Mouse (Mus musculus) embryonic facial prominence, embryonic 10.5 days (tissue): Measurements from ENCODE around the gene Ribc2. TPM values are rescaled to one million over a fixed set of nuclear protein-coding genes. Genes with fewer than 3 reads are reported as not detected.

Source experiments
- DNase-seq: peaks from one replicate; pipeline ENCODE4 v3.0.0-alpha.2; 2017; ENCODE audit warnings: low spot score
- H3K27ac ChIP-seq: fragments of 300-500 bp; sonication (generic); replicated peaks from 2 replicates; pipeline ENCODE4 v1.5.1; 2016; ENCODE audit warnings: mild to moderate bottlenecking
- H3K27me3 ChIP-seq: fragments of 300-500 bp; sonication (generic); replicated peaks from 2 replicates; pipeline ENCODE4 v1.6.1; 2016; ENCODE audit warnings: low read depth, mild to moderate bottlenecking; ENCODE audit not compliant: poor library complexity, severe bottlenecking
- H3K36me3 ChIP-seq: fragments of 300-500 bp; sonication (generic); replicated peaks from 2 replicates; pipeline ENCODE4 v1.6.1; 2016; ENCODE audit warnings: mild to moderate bottlenecking, moderate library complexity
- H3K4me1 ChIP-seq: fragments of 300-500 bp; sonication (generic); 2 replicates; pipeline ENCODE4 v1.6.1; 2016
- H3K4me3 ChIP-seq: fragments of 300-500 bp; sonication (generic); 2 replicates; pipeline ENCODE4 v1.5.1; 2016; ENCODE audit warnings: mild to moderate bottlenecking, moderate library complexity
- H3K9me3 ChIP-seq: fragments of 300-500 bp; sonication (generic); 2 replicates; pipeline ENCODE4 v1.6.1; 2016; ENCODE audit warnings: mild to moderate bottlenecking
- WGBS: fragments of 180-500 bp; shearing (Covaris S2); methylation state at CpG from one replicate; pipeline ENCODE4 v1.1.7; 2016; 5-methylcytosine and 5-hydroxymethylcytosine counted together
- polyA plus RNA-seq: library from polyadenylated mRNA; unstranded; fragments of >200 nt; fragmentation: Nextera tagmentation; extraction: Ambion mirVana; gene quantifications from 2 replicates; pipeline ENCODE4 v1.2.1, GENCODE M21; 2016

Gene Ribc2
- polyA plus RNA-seq, 1 experiment from 2014 or later: 0.70 TPM

- peaks cover 6% of the 10 kb centered on the region; the same call in 1 of the 2 replicates for H3K27me3 ChIP-seq
- no peak overlapping the region for H3K4me3 ChIP-seq
- 87% methylated on average over 4 of the region's 4 CpGs for WGBS
- H3K27ac ChIP-seq: no peak overlapping the region
- H3K4me1 ChIP-seq: peaks cover 23% of the 10 kb centered on the region; the same call in 1 of the 2 replicates
- H3K9me3 ChIP-seq: no peaks in the 10 kb centered on the region
- H3K36me3 ChIP-seq: no peaks in the 10 kb centered on the region
- DNase-seq: no peak
These were observed 50.2 kb downstream of the Ribc2 start for GRCm38 (mm10) chr15:85182063-85182462.

GRCm38 (mm10) chr15:85186916-85187315 is 55.0 kb downstream of the Ribc2 start:
- Histone ChIP-seq H3K27me3 (peaks cover 3% of the 10 kb centered on the region; the same call in 1 of the 2 replicates), H3K36me3 (no peaks in the 10 kb centered on the region), H3K27ac (no peak overlapping the region), H3K9me3 (no peaks in the 10 kb centered on the region), H3K4me3 (no peak overlapping the region), H3K4me1 (peaks cover 21% of the 10 kb centered on the region)
- no peak for DNase-seq
- 85% methylated on average over 7 of the region's 7 CpGs for WGBS

- Histone ChIP-seq H3K27me3 (no peaks in the 10 kb centered on the region), H3K9me3 (no peaks in the 10 kb centered on the region), H3K27ac (no peak overlapping the region), H3K36me3 (no peaks in the 10 kb centered on the region), H3K4me3 (no peak overlapping the region), H3K4me1 (peaks cover 21% of the 10 kb centered on the region)
- peak; percentile 55 for DNase-seq
- WGBS: 49% methylated on average over 8 of the region's 8 CpGs
These were observed 56.4 kb downstream of the Ribc2 start for GRCm38 (mm10) chr15:85188167-85188778.

Other genes starting within 250 kb of the Ribc2 start
- 1.1 TPM in 2 replicates for gene Gm29666, start 212.0 kb upstream of the Ribc2 start, polyA plus RNA-seq
- gene Nup50, start 208.7 kb upstream of the Ribc2 start, polyA plus RNA-seq: 70.9 and 71.8 TPM in 2 replicates
- gene 5031439G07Rik, start 143.5 kb upstream of the Ribc2 start, polyA plus RNA-seq: 8.3 and 9.3 TPM in 2 replicates
- not detected in 2 replicates for gene Upk3a, start 114.9 kb upstream of the Ribc2 start, polyA plus RNA-seq
- 27.0 and 29.8 TPM in 2 replicates for gene Fam118a, start 103.1 kb upstream of the Ribc2 start, polyA plus RNA-seq
- 0.12 and 0.15 TPM in 2 replicates for gene Smc1b, start 114 bp upstream of the Ribc2 start, polyA plus RNA-seq
- gene Fbln1, start 73.9 kb downstream of the Ribc2 start, polyA plus RNA-seq: 198 and 207 TPM in 2 replicates
- gene Atxn10, start 204.2 kb downstream of the Ribc2 start, polyA plus RNA-seq: 309 and 313 TPM in 2 replicates